Mouse (Mus musculus): Measurements from ENCODE around the gene Mtap.

Mtap gene

DNA sequence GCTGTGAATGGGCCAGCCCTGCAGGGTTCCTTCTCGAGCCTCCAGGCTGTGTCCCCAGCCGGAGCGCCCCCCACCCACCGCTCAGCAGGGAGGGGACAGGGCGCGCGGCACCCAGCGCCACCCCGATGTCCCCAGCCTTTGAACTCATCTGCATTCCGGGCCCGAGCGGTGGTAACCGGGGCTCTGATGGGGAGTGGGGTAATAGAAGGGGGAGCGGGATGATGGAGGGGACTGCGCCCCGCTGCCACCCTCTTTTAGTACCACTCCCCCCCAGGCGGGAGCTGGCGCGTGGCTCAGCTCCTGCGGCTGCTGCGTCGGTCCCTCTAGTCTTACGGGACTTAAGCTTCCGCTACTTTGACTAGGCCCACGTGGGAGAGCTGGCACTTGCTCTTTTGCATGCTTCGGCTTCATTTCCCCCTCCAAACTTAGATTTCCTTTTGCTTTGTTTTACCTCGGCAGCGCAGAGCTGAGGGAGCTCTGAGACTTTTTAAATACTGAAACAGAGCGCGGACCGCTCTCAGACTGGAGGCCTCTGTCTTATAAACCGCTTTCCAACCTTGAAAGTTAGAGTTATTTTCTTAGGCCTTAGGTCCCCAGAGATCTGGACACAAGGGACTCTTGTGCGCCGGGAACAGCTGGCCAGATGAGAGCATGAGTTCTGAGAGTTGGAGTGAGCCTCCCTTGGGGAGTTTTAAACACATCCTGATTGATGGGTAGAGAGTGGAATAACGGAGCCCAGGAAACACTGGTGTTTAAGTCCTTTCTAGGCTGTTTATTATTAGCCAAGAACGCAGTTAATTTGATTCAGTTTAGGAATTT lies 829 bp downstream of the Mtap start:
- DNase-seq, result no peak

DNA sequence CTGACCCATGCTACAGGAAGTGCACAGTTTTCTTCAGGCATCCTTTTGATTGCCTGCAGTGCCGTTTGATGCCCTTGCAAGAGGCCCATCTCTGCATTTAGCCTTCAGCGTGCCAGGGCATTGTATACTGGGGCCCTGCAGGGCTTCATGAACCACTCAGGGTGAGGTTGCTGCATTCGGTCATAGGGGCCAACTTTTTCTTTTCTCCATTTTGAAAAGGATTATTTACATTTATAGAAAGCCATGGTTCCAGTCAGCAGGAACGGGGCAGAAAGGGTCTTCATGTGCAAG lies 1.4 kb downstream of the Mtap start:
- DNase-seq, result no peak

DNA sequence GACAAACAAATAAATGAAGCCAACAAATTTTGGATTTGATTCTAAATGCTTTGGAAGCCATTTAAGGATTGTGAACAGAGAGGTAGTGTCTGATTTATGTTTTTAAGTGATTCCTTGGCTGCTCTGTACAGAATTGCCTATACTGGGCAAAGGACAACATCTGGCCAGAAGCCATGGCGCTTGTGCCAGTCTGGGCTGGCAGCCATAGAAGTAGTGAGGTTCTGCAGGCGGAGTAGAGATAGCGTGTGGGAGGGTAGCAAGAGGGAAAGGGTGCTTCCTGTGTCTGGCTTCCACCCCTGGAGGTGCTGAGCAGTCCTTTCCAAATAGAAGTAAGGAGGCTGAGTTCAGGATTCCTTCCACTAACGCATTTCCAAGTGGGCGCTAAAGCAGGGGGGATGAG lies 3.9 kb downstream of the Mtap start:
- no peak for DNase-seq

DNA sequence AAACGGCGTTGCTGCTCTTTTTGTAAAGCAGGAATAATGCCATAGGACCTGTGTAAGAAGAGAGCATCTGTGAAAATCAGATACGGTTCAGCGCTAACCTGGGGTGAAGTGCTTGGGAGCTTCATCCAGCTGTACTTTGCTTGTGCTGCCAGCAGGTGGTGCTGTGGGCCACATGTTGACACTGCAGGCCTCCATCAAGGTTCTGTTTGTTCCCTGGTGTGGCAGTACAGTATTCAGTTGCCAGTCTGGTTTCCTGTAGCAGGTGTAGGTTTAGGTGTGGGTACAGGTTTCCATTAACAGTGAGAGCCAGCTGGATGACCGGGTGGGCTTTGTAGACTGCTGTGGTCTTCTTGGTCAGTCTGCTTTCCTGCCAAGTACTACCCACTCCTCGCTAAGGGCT lies 8.5 kb downstream of the Mtap start:
- peak; percentile 55 for DNase-seq

DNA sequence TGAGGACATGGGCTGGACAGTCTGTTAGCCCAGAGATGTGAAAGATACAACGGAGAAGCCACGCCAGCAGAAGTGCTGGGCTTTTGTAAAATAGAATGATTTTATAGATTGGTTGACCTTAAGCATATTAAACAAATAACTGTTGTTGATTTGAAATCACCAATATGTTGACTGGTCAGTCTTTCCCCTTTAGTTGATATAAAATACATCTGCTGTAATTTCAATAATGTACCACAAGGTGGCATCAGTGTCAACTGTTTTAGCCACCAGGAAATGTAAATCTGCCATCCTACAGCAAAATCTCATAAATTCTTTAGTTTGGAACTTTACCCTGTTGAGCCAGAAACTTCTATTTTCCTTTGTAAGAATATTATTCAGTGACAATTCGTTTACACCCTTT lies 9.4 kb downstream of the Mtap start:
- DNase-seq, result no peak

DNA sequence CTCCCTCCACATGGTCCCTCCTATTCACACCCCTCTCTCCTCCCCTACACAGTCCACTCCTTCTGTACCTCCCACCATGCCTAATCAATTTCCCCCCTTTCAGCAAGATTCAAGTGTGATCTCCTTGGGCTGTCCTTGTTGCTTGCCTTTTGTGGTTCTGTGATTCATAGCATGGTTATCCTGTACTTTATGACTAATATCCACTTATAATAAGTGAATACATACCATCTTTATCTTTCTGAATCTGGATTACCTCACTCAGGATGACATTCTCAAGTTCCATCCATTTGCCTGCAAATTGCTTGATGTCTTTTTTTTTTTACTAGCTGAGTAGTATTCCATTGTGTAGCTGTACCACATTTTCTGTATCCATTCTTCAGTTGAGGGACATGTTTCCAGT lies 12.3 kb downstream of the Mtap start:
- DNase-seq, result no peak

DNA sequence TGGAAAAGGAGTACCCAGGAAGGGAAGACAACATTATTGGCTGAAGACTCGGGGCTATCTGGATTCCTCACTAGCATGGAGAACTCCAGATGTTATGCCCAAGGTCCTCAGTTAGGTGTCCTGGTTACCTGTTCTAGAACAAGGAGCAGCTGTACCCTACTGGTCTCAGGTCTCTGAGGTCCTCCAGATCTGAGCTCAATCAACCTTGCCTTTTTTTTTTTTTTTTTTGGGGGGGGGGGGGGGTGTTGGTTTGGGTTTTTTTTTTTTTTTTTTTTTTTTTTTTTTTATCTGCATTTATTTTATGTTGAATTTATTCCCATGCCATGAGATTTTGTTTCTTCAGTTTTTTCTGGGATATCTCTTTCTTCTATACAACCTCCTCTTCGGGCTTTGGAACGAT lies 24.5 kb downstream of the Mtap start:
- DNase-seq, result no peak

DNA sequence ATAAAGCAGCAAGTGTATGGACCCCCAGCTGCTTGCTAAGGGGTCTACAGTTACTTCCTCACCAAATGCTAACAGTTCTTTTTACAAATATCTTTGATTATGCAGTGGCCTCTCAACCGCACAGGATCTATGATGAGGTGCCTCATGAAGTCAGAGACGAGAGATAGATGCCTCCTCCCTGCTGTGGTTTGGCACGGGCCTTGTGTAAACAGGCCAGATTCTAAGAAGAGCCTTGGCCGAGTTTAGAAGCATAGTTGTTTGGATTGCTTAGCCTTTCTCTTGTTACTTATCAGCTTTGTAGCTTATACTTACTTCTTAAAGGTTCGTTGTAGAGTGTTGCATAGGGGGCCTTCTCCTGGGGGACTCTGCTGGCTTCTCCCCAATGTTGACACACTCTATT lies 25.6 kb downstream of the Mtap start:
- no peak for DNase-seq

DNA sequence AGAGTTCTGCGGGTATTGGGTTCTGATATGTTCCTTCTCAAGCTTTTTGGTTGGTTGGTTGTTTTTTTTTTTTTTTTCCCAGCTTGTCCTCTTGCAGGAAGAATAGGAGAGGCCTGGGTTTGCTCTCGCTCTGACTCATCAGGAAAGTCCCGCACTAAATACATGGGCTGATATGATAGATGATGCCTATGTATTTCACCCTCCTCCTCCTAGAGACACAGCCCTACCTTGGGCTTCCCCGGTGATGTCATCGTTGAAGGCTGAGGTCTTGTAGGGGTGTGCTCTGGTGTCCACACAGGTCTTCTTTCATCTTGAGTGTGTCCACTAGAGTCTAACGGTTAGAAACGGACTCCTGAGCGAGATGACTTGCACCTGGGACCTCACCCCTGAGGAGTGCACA lies 26.7 kb downstream of the Mtap start:
- no peak for DNase-seq

DNA sequence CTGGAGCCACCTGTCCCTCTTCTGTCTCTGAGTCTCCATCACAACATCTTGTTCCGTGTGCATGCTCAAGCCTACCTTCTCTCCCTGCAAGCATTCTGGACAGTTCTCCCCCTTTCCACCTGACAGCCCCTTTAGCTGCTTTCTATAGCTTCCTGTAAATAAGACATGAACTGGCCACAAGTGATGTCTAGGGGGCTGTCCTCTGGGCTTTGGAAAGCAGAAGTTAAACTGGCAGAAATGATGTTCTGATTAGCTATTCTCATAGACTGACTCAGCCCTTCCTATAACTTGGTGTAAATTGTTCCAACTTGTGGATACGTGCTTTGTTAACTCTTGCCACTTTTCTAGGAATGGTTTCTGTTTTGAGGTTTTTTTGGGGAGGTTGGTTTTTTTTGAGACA lies 27.8 kb downstream of the Mtap start:
- DNase-seq, result no peak

DNA sequence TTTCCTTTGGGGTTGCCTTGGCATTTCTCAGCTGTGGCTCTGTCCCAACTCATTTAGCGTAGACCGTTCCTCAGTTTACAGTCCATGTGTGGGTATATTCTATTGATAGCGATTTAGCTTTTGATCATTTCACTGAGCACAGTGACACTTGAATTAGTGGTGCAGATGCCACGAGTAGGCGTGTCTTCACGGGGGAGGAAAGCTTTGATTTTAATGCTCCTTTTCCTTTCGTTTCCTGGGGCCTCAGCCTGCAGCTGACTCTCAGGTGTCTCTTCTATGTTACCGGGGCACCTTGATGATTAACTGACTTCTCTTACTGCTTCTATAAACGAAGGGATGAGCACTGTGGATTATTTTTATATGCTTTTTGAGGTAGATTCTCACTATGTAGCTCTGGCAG lies 32.0 kb downstream of the Mtap start:
- no peak for DNase-seq

DNA sequence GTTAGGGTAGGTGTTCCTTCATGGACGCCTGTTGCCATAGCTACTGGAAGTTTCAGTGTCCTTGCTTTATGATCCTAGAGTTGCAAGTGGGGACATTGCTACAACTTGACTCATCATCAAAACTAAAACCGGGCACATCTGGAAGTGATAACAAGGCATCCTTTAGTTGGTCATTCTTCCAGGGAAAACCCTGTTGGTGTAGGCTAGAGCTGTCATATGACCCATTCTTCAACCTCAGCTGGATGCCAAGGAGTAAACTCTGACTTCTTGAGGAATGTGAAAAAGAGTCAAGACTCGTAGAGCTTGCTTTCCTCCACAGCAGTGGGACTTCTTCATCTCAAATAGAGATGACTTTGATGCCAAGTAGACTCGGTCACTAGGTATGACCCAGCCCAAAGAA lies 32.8 kb downstream of the Mtap start:
- no peak for DNase-seq

DNA sequence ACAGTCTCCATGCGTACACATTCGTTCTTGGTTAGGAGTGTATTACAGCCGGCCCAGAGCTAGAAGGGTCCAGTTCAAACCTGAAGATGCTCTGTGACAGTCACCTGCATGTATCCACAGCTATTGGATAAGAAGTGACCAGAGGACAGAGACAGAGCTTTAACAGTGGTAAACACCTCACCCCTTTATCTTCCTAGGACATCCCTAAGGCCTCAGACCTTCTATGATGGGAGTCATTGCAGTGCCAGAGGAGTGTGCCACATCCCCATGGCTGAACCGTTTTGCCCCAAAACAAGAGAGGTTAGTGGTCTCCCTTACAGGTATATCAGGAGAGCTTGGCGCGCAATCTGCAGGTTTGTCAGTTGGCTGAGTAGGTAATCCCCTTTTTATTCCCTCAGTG lies 34.0 kb downstream of the Mtap start:
- no peak for DNase-seq

DNA sequence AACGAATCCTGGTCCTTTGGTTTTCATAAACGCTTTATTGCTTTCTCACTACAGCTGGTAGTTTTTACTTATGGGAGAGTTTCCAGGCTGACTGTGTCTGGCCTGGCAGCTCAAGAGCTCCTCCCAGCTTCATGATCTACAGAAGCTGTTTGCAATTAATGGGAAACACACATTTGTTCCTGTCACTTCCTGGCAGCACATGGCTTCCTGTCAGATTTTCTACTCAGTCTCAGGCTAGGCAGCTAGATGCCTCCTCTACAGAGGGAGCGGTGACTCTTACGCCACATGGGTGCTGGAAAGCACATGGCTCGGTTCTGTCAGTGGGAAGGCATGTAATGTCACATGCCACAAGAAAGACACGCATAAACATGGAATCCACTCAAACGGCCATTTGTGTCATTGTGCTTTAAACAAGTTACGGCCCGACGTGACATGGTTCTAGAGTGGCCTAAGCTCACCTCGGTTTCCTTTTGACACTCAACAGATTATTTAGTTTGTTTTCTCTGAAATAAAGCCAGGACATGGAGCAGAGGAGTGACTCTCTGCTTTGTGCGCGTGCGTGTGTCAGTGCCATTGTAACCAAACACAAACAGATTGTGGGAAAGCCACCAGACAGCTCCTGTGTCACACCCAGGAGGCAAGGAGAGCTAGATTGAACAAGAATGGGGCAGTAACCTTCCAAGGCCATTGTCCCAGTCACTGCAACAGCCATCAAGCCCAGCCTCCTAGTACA lies 36.1 kb downstream of the Mtap start:
- no peak for DNase-seq

DNA sequence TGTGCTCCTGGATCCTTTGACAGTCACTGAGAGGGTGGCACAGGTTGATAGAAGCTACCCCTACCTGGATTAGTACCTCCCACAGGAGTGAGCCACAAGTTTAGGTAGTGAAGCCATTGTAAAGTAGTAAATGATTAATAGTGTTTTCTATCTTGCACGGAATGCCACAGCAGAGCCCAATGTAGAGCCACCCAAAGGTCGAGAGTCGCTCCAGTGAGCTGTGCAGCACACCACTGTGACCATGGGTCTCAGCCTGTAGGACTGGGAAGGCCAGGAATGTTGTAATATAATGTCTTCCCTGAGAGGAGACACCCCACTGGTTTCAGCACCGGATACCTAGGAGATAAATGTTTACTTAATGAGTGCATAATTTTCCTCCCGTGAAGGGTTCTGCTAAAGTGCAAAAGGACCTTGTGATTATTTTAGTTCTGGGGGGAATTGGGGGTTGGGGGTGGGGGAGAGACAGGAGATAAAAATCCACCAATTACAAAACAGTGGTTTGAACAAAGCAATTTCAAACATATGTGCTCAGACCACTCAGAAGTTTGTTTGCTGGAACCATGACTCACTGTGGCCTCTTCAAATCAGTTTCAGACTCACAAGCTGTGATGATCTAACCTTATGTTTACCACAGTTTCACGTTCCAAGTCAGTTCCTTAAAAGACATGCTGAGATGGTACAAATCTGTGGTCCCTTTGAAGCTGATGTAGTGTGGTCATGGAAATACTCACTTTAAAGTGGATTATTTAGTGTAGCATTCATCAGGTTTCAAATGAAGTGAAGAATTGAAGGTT lies 40.8 kb downstream of the Mtap start:
- no peak for DNase-seq

DNA sequence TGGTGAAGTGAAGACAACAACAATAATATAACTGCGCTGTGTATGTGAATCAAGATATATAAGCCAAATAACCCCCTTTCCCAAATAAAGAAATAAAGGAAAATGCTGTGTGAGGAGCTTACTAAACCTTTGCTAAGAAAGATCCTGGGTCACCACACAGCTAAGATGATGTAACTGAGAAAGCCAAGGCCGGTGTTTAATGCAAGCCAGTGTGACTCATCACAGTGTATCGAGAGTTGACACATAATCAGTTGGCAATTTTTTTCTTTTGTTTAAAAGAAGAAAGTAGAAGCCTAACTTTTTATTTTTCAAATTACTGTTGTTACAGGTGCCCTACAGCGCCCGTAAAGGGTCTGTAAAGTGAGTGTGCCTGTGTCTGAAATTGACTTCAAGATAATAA lies 43.2 kb downstream of the Mtap start:
- DNase-seq, result no peak

DNA sequence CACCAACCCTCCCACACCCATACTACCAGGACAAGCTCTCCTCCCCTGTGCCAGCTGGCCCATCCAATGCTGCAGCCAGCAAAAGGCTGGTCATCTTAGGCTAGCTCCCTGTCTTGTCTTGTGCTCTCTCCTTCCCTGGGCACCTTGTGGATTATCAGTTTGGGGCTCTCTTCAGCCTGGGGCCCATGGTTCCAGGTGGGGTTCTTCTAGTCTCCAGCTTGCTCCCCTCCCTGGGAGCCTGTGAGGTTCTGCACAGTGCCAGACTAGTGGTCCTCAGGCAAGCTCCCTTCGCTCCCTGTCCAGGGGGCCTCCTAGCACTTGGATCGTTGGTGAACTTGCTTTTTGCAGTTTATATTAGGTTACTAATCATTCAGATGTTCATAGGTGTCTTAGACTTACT lies 44.7 kb downstream of the Mtap start:
- no peak for DNase-seq

DNA sequence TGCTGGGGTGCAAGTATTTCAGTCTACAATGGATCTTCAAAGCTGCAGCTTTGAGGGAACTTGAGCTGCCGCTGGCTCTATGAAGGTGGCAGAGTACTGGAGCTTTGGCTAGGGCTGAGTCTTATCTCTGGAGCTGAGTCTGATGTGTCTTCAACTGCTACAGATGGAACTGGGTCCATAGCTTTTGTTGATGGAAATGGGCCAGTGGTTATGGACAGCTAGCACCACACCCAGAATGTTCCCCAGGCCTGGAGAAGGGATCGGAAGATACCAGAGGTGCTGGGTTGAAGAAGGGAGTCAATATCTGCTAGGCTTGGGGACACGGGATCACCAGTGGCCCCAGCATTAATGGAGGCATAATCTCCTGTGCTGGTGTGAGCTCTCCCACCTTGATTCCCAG lies 45.6 kb downstream of the Mtap start:
- DNase-seq, result no peak

DNA sequence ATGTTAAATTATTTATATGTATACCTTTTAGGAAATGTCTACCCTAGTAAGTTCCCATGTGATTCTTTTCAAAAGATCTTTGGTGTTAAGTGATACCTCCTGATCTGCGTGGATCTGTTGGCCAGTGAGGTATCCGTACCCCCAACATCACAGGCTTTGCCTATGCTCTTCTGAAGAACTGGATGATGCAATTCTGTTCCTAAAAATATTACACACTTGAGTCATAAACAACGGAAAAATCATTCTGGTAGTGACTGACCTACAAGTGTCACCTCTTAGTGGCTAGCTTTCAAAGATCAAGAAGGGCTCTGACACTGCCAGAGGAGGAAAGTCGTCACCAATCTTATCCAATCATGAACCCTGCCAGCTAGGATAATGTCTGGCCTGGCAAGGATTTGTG lies 58.6 kb downstream of the Mtap start:
- DNase-seq, result no peak

DNA sequence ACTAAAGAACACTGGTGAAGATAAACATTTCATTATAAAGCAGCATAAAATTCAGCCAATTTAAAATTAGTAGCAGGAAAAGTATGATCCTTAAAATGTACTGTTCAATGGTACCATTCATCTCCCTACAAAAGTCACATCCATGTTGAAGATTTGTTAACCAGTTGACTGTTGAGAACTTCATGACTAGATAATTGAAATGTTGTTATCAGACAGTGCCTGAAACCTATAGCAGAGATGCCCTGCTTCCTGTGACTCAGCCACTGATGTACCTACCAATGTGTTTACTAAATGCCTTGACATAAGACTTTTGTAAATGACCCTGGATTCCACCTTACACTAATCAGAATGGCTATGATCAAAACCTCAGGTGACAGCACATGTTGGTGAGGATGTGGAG lies 60.2 kb downstream of the Mtap start:
- no peak for DNase-seq

DNA sequence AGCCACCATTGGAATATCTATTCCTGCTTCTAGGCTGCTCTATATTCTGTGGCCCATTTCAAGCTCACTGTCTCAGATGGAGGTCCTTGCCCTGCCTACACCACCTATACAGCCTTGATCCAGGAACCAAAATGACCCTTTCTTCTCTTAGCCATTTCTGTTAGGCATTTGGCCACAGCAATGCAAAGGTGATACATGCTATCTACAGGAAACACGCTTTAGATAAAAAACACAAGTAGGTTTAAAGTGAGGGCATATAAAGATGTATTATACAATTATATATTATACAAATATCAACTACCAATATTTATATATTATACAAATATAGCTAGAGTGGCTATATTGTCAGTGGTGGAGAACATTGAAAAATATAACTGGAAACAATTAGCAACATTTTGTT lies 63.9 kb downstream of the Mtap start:
- DNase-seq, result no peak

DNA sequence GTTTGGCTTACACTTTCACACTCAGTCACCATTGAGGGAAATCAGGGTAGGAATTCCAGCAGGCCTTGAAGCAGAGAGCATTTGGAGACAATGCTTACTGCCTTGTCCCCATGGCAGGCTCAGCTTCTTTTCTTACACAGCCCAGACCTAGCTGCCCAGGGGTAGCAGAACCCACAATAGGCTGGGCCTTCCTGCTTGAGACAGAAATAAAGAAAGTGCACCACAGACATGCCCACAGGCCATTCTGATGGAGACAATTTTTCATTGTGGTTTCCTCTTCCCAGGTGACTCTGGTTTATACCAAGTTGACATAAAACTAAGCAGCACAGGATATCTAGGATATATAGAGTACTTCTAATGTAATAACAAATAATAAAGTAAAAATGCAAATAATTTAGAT lies 72.4 kb downstream of the Mtap start:
- DNase-seq, result no peak

DNA sequence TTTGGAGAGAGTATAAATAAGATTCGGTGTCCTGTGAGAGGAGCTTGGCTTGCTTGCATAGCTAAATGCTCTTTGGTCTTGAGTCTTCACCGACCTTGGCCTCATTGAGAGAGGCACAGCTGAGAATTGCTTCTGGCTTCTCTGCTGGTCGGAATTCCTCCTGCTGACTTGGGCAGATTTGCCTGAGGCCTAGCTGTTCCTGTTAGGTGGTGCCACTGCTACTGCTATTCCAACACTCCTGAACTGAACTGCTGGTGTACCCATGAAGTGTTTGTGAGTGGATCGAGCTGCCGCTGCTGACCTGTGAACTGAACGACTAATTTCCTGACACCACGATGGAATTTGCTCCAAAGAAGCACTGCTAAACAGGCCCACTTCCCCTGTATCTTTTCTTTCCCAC lies 73.4 kb downstream of the Mtap start:
- DNase-seq, result no peak

DNA sequence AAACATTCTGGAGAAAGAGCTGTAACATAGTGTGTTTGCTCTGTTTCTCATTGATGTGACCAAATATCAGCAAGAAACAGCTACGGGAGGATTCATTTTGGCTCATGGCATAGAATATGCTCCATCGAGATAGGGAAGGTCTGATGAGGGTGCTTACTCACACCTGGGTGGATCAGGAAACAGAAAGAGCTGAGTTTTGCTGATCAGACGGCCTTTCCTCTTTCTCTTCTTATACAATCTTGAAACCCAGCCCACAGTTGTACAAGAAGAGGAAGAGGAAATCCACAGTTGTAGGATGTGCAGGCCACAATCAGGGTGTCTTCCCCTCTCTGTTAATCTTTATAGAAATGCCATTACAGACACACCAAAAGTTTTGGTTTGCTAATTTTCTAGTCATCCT lies 75.3 kb downstream of the Mtap start:
- DNase-seq, result no peak
